Mouse (Mus musculus) midbrain, embryonic 11.5 days (tissue): ENCODE results near the gene Usp16. TPM values are rescaled to one million over a fixed set of nuclear protein-coding genes. Genes with fewer than 3 reads are reported as not detected.

Experiments used
- ATAC-seq: fragments of 200-750 bp; cut with Nextera tagmentation; 2 replicates; pipeline ENCODE4 v1.8.0; 2017; ENCODE audit warnings: moderate TSS enrichment, moderate library complexity; ENCODE audit not compliant: low FRiP score
- DNase-seq: peaks from one replicate; pipeline ENCODE4 v3.0.0; 2015; ENCODE audit warnings: low spot score; ENCODE audit errors: missing footprints
- H3K27ac ChIP-seq: fragments of 300-500 bp; sonication (generic); 2 replicates; pipeline ENCODE4 v1.5.1; 2014; ENCODE audit warnings: low read depth, low read length
- H3K27me3 ChIP-seq: fragments of 300-500 bp; sonication (generic); 2 replicates; pipeline ENCODE4 v1.6.1; 2014; ENCODE audit warnings: mild to moderate bottlenecking, low read length, moderate library complexity, mixed read lengths; ENCODE audit not compliant: control insufficient read depth, insufficient read depth
- H3K36me3 ChIP-seq: fragments of 300-500 bp; sonication (generic); 2 replicates; pipeline ENCODE4 v1.6.1; 2014; ENCODE audit warnings: mild to moderate bottlenecking, low read length, moderate library complexity, mixed read lengths; ENCODE audit not compliant: control insufficient read depth, insufficient read depth
- H3K4me1 ChIP-seq: fragments of 300-500 bp; sonication (generic); 2 replicates; pipeline ENCODE4 v1.6.1; 2014; ENCODE audit warnings: low read length; ENCODE audit not compliant: control insufficient read depth, insufficient read depth
- H3K4me2 ChIP-seq: fragments of 300-500 bp; sonication (generic); 2 replicates; pipeline ENCODE4 v1.6.1; 2014; ENCODE audit warnings: mild to moderate bottlenecking, moderate library complexity
- H3K4me3 ChIP-seq: fragments of 300-500 bp; sonication (generic); 2 replicates; pipeline ENCODE4 v1.5.1; 2014; ENCODE audit warnings: low read depth, low read length
- H3K9ac ChIP-seq: fragments of 300-500 bp; sonication (generic); 2 replicates; pipeline ENCODE4 v1.6.1; 2014; ENCODE audit warnings: low read length
- H3K9me3 ChIP-seq: fragments of 300-500 bp; sonication (generic); 2 replicates; pipeline ENCODE4 v1.6.1; 2016; ENCODE audit warnings: low read length; ENCODE audit not compliant: control insufficient read depth
- WGBS: fragments of 180-500 bp; shearing (Covaris S2); extraction: QIAGEN DNeasy Blood & Tissue Kit; methylation state at CpG from one replicate; pipeline ENCODE4 v1.1.7; 2014; 5-methylcytosine and 5-hydroxymethylcytosine counted together
- polyA plus RNA-seq: library from polyadenylated mRNA; unstranded; fragments of >200 nt; fragmentation: Nextera tagmentation; extraction: Ambion mirVana; gene quantifications from 2 replicates; pipeline ENCODE4 v1.2.1, GENCODE M21; 2014

Usp16 gene
- polyA plus RNA-seq, 1 experiment from 2014 or later = 43.0 TPM

DNA sequence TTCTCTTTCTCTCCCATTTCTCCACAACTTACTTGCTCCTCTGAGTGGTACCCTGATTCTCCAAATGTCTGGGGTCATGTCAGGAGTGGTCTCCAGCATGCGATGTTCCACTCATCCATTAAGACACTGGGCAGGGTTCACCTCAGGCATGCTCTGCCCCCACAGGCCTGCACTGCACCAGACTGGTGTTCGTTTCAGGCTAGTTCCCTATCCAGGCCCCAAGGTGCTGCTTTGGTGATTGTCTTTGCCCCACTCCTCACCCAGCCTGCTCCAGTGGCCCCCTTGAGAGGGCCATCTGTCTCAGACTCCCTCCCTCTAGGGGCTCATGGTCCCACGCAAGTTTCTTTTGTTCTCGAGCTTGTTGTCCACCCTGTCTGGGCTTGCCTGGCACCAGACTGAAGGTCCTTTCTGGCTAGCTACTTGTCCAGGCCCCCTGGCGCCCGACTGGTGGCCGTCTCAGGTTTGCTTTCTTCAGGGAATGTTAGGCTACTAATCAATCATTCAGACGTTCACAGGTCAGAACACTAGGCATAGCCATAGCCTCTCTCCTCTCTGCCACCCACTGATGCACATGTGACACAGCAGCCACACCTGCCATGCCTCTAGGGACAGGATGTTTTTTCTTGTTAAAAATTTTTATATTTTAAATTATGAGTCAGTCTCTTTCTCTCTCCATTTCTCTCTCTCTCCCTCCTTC is 73.2 kb downstream of the Usp16 start:
- WGBS = 79% methylated on average over 8 of the region's 8 CpGs
- no peaks in the 10 kb centered on the region for H3K27me3 ChIP-seq
- ATAC-seq = no peak
- no peak overlapping the region for H3K4me2 ChIP-seq
- no peak overlapping the region for H3K9ac ChIP-seq
- no peak for DNase-seq
- no peak overlapping the region for H3K27ac ChIP-seq
- no peaks in the 10 kb centered on the region for H3K9me3 ChIP-seq
- no peak overlapping the region for H3K4me3 ChIP-seq
- no peaks in the 10 kb centered on the region for H3K36me3 ChIP-seq
- H3K4me1 ChIP-seq = no peaks in the 10 kb centered on the region

DNA sequence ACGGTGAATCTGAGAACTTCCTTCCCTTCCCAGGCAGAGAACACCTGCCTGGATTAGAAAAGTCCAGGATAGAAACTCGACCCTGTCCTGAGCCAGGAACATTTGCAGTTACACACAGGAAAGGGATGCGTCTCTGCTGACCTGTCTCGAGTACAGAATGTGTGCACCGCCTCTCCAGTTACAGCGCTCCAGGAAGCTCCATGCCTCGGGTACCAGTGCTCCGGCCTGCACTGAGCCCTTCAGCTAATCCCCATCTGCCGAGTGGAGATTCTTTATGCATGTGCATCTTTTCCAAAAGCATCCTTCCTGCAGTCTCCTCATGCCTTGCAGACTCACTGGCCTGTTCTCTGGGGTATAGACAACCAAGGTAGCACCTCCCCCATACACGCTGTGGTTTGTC is 74.3 kb downstream of the Usp16 start:
- Histone ChIP-seq H3K9ac (no peak overlapping the region), H3K27ac (no peak overlapping the region), H3K9me3 (no peaks in the 10 kb centered on the region), H3K4me3 (no peak overlapping the region), H3K27me3 (no peaks in the 10 kb centered on the region), H3K4me1 (no peaks in the 10 kb centered on the region), H3K36me3 (no peaks in the 10 kb centered on the region), H3K4me2 (no peak overlapping the region)
- no peak for DNase-seq
- ATAC-seq = no peak
- WGBS = 78% methylated on average over 10 of the region's 10 CpGs

Other genes starting within 250 kb of the Usp16 start
- 14.7 and 15.3 TPM in 2 replicates for gene N6amt1, start 100.5 kb upstream of the Usp16 start, polyA plus RNA-seq
- 29.6 and 29.7 TPM in 2 replicates for gene Ltn1, start 22.1 kb upstream of the Usp16 start, polyA plus RNA-seq
- gene Rwdd2b, start 14.1 kb upstream of the Usp16 start, polyA plus RNA-seq = 12.1 and 14.7 TPM in 2 replicates
- gene Cct8, start 41.2 kb downstream of the Usp16 start, polyA plus RNA-seq = 693 and 743 TPM in 2 replicates
- gene Map3k7cl, start 98.6 kb downstream of the Usp16 start, polyA plus RNA-seq = not detected in 2 replicates
- 19.2 and 19.3 TPM in 2 replicates for gene Bach1, start 244.2 kb downstream of the Usp16 start, polyA plus RNA-seq